Mouse (Mus musculus) embryonic fibroblast, embryonic 13.5 days (primary cell): ENCODE results near the gene Lman2l.

ENCODE experiments used
- CTCF ChIP-seq: IDR thresholded peaks from 2 replicates; pipeline ENCODE4 v1.5.1; 2011; ENCODE audit warnings: mild to moderate bottlenecking, control low read depth, low read length, moderate library complexity, borderline replicate concordance; ENCODE audit not compliant: insufficient read depth
- POLR2A ChIP-seq: IDR thresholded peaks from 2 replicates; pipeline ENCODE4 v1.6.1; 2011; ENCODE audit warnings: low read depth, mild to moderate bottlenecking, control low read depth, low read length, moderate library complexity

GRCm38 (mm10) chr1:36379582-36379981, 65.5 kb downstream of the Lman2l start:
- TF ChIP-seq CTCF, result no peak
- TF ChIP-seq POLR2A, result no peak
